Mouse (Mus musculus) ovary, adult 10 weeks (tissue): Measurements from ENCODE around the gene Ascl3. TPM values are rescaled to one million over a fixed set of nuclear protein-coding genes. Genes with fewer than 3 reads are reported as not detected.

Source experiments
- polyA plus RNA-seq: library from polyadenylated mRNA; stranded (reverse); fragments of 350-450 nt; fragmentation: Illumina TruSeq; extraction: RNeasy Lipid Tissue Mini Kit (QIAGEN cat#74804); gene quantifications from one replicate; pipeline ENCODE4 v1.2.3, GENCODE M21; 2014

The Ascl3 gene
- not detected for polyA plus RNA-seq

GRCm38 (mm10) chr7:109731626-109732025 lies at the start of gene Ascl3:
Gene Ascl3 (minus strand): TSS chr7:109731726.

GRCm38 (mm10) chr7:109752008-109752925 lies 20.7 kb upstream of the Ascl3 start, which contains the start of gene Tmem9b:
Gene Tmem9b (minus strand): TSS chr7:109752875.

DNA sequence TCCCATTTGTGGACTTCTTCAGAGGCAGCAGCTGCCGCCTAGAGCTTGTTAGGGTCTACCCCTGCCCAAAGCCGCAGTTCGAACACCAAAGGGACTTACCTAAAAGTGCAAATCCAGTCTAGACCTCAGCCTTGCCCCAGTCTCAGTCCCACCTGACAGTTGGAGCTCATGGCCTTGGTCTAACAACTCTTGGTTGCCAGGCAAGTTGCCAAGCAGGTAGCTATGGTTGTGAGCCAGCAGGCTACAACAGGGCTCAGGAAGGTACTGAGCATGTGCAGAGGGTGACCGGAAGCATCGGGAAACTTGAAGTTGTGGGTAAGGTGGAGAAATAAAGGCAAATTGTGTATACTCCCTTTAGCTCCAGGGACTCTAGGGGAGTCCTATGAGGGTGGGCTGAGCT lies 7.8 kb downstream of the Ascl3 start, which contains the start of gene BC051019:
Gene BC051019 (minus strand): TSS at position 154 of the 400 bp plus-strand sequence.

DNA sequence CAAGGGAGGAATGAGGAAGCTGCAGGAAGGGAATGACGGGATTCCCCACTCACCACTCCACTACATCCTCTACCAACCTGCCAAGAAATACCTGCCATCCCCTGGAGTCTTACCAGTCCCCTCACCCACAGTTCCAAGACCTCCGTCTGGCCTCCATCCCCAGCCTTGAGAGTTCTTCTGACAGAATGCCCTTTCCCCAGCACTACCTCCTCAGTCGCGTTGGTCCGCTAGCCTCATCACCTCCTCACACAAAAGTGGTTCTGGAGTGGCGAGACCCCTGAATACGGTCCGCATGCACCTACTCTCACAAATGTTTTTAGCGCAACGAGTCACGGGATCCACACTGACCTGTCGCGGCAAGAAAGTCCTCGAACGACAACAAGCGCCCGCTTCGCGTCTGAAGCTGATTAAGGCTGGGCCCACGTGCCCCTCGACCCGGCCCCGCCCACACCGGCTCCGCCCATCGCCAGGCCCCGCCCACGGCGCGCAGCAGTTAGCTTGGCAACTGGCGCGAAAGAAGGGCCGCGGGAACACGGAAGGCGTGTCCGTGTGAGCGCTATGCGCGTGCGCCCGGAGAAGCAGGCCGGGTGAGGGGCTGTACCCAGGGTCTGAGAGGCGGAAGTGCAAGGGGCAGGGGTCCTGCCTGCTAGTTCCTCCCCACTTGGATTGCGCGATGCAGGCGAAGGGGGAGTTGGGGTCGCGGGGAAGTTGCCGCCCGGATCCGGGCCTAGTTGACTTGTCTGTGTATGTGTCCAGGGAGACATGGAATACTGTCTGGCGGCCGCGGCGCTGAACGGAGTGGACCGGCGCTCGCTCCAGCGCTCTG lies 28.1 kb downstream of the Ascl3 start, which contains the start of the genes St5 and Akip1:
Gene St5 (minus strand): TSS at position 416 of the 826 bp plus-strand sequence.
Gene Akip1 (plus strand): TSS at position 501 of the 826 bp plus-strand sequence.

Other genes starting within 250 kb of the Ascl3 start
- 0.11 TPM for gene Trim66, start 223.6 kb downstream of the Ascl3 start, polyA plus RNA-seq
- gene Rpl27a, start 212.6 kb downstream of the Ascl3 start, polyA plus RNA-seq = 240 TPM
- 84.0 TPM for gene St5, start 28.1 kb downstream of the Ascl3 start, polyA plus RNA-seq
- 33.6 TPM for gene Akip1, start 28.0 kb downstream of the Ascl3 start, polyA plus RNA-seq
- 0.31 TPM for gene BC051019, start 7.9 kb downstream of the Ascl3 start, polyA plus RNA-seq
- gene Tmem9b, start 21.1 kb upstream of the Ascl3 start, polyA plus RNA-seq = 70.4 TPM
- gene Nrip3, start 50.3 kb upstream of the Ascl3 start, polyA plus RNA-seq = 0.68 TPM
- 2.9 TPM for gene Scube2, start 134.0 kb upstream of the Ascl3 start, polyA plus RNA-seq
- gene Dennd5a, start 228.7 kb upstream of the Ascl3 start, polyA plus RNA-seq = 128 TPM